8 mouse cellular contexts compared by ENCODE assay signal in the genomic region with DNA sequence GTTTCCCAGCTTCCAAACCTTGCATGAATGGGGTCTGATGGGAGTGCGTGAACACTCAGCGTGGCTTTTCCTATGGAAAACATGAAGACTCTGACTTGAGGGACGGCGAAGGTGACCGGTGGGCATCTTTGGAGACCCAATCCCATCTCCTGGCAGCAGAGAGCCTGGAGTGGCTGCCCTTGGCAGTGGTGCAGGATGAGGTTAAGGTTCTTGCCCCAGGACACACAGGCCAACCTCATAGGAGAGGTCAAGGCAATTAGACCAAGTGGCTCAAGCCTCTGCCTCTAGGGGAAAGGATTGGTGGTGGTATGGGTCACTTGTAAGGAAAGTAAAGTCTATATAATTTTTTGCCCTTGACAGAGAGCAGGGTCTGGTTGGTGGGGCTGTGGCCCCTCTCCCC. TPM values are rescaled to one million over a fixed set of nuclear protein-coding genes. Genes with fewer than 3 reads are reported as not detected.
DNase-seq lines count a peak whose midpoint lies in the region; ATAC-seq and TF ChIP-seq lines count a peak whose summit lies in the region.
"Had no signal": no experiment of that assay in that cellular context is flagged by ENCODE, and none has a peak within 500 bp of the region (broad histone marks: within the 10 kb centered on the region; RNA-seq: fewer than 3 reads in every experiment).

No protein-coding gene starts in this region.

- H3K4me2 ChIP-seq in lung, embryonic 14.5 days, result peak overlapping the region; percentile 82
- H3K4me2 ChIP-seq in forebrain, embryonic 11.5 days (ENCODE audit: low read depth, low read length, severe bottlenecking), result peak overlapping the region; percentile 89
- H3K4me2 ChIP-seq in kidney, embryonic 15.5 days, result peak overlapping the region; percentile 69
- peak overlapping the region; percentile 92 for H3K4me2 ChIP-seq in neural tube, embryonic 13.5 days

- H3K9me3 ChIP-seq in lung, embryonic 14.5 days (ENCODE audit: low read depth, low read length), result no peaks in the 10 kb centered on the region
- H3K9me3 ChIP-seq in forebrain, embryonic 11.5 days (ENCODE audit: control insufficient read depth, low read length), result no peaks in the 10 kb centered on the region
- no peaks in the 10 kb centered on the region for H3K9me3 ChIP-seq in kidney, embryonic 15.5 days (replicated peaks)
- H3K9me3 ChIP-seq in neural tube, embryonic 13.5 days, result no peaks in the 10 kb centered on the region

- no peak for DNase-seq in lung, embryonic 14.5 days
- DNase-seq in lung, postnatal 36 days, result no peak
- no peak for DNase-seq in forebrain, embryonic 11.5 days (ENCODE audit: low spot score)
- DNase-seq in c-Kit-positive CD71-positive TER-119-positive erythroid progenitor cells, embryonic 14.5 days (ENCODE audit: low spot score), result no peak
- no peak for DNase-seq in right cerebral cortex, adult 2 months (ENCODE audit: low spot score in 2 of 2)

- peaks cover 51% of the 10 kb centered on the region for H3K36me3 ChIP-seq in lung, embryonic 14.5 days (ENCODE audit: insufficient read depth)
- peaks cover 2% of the 10 kb centered on the region; the same call in 1 of the 2 replicates for H3K36me3 ChIP-seq in forebrain, embryonic 11.5 days (ENCODE audit: control insufficient read depth, insufficient read depth, low read length)
- H3K36me3 ChIP-seq in kidney, embryonic 15.5 days, result peaks cover 39% of the 10 kb centered on the region
- H3K36me3 ChIP-seq in neural tube, embryonic 13.5 days, result peaks cover 8% of the 10 kb centered on the region

- ATAC-seq in lung, embryonic 14.5 days (ENCODE audit: insufficient read depth), result no peak
- no peak for ATAC-seq in forebrain, embryonic 11.5 days (replicated peaks; ENCODE audit: low FRiP score)
- ATAC-seq in kidney, embryonic 15.5 days (replicated peaks; ENCODE audit: low FRiP score), result no peak
- ATAC-seq in neural tube, embryonic 13.5 days (ENCODE audit: low read depth), result no peak

- WGBS in lung, embryonic 14.5 days, result 36% methylated on average over 5 of the region's 5 CpGs
- WGBS in forebrain, embryonic 11.5 days, result 49% methylated on average over 5 of the region's 5 CpGs
- 45% methylated on average over 5 of the region's 5 CpGs for WGBS in kidney, embryonic 15.5 days
- 48% methylated on average over 5 of the region's 5 CpGs for WGBS in neural tube, embryonic 13.5 days

- TF ChIP-seq CTCF in lung, embryonic 14.5 days (IDR thresholded peaks at IDR 0.05; ENCODE audit: low read depth), result no peak

- peak overlapping the region; percentile 51 for H3K9ac ChIP-seq in lung, embryonic 14.5 days
- H3K9ac ChIP-seq in forebrain, embryonic 11.5 days (ENCODE audit: low read length), result peak overlapping the region; percentile 65
- peak overlapping the region; percentile 54 for H3K9ac ChIP-seq in kidney, embryonic 15.5 days
- H3K9ac ChIP-seq in neural tube, embryonic 13.5 days, result peak overlapping the region; percentile 81

- H3K4me1 ChIP-seq in lung, embryonic 14.5 days (ENCODE audit: insufficient read depth), result peaks cover 24% of the 10 kb centered on the region
- peaks cover 16% of the 10 kb centered on the region for H3K4me1 ChIP-seq in forebrain, embryonic 11.5 days (replicated peaks; ENCODE audit: control insufficient read depth, insufficient read depth, low read length)
- peaks cover 44% of the 10 kb centered on the region for H3K4me1 ChIP-seq in kidney, embryonic 15.5 days
- H3K4me1 ChIP-seq in neural tube, embryonic 13.5 days (replicated peaks), result peaks cover 35% of the 10 kb centered on the region

- H3K27ac ChIP-seq in lung, embryonic 14.5 days (ENCODE audit: low read depth), result peak overlapping the region; percentile 97
- H3K27ac ChIP-seq in forebrain, embryonic 11.5 days (ENCODE audit: low read depth, low read length), result peak overlapping the region; percentile 57
- peak overlapping the region; percentile 94 for H3K27ac ChIP-seq in kidney, embryonic 15.5 days
- peak overlapping the region; percentile 82 for H3K27ac ChIP-seq in neural tube, embryonic 13.5 days (replicated peaks)
- H3K27ac ChIP-seq: macrophage had no signal

- peak overlapping the region; percentile 64 for H3K4me3 ChIP-seq in lung, embryonic 14.5 days (ENCODE audit: low read depth, low read length)
- H3K4me3 ChIP-seq in forebrain, embryonic 11.5 days (ENCODE audit: low read depth, low read length), result peak overlapping the region; percentile 54
- peak overlapping the region; percentile 70 for H3K4me3 ChIP-seq in kidney, embryonic 15.5 days (replicated peaks)
- H3K4me3 ChIP-seq in neural tube, embryonic 13.5 days, result peak overlapping the region; percentile 56

- H3K27me3 ChIP-seq in lung, embryonic 14.5 days (ENCODE audit: insufficient read depth, low read length), result no peaks in the 10 kb centered on the region
- H3K27me3 ChIP-seq in forebrain, embryonic 11.5 days (ENCODE audit: control insufficient read depth, insufficient read depth, low read length), result no peaks in the 10 kb centered on the region
- no peaks in the 10 kb centered on the region for H3K27me3 ChIP-seq in kidney, embryonic 15.5 days
- no peaks in the 10 kb centered on the region for H3K27me3 ChIP-seq in neural tube, embryonic 13.5 days

RNA-seq across cellular contexts. Expression of a gene that starts 4.3 kb away (rescaled TPM):
- 103 and 108 TPM in 2 replicates for polyA plus RNA-seq in lung, embryonic 14.5 days (2014; fragmentation: Nextera tagmentation; extraction: Ambion mirVana)
- 43.8 and 44.3 TPM in 2 replicates for polyA plus RNA-seq in forebrain, embryonic 11.5 days (2014; fragmentation: Nextera tagmentation; extraction: Ambion mirVana)
- 89.1 and 110 TPM in 2 replicates for polyA plus RNA-seq in kidney, embryonic 15.5 days (2015; fragmentation: Nextera tagmentation; extraction: Ambion mirVana)
- 20.9 and 23.0 TPM in 2 replicates for polyA plus RNA-seq in neural tube, embryonic 13.5 days (2015; fragmentation: Nextera tagmentation; extraction: Ambion mirVana)

RNA-seq across cellular contexts. Expression of a gene that starts 21.6 kb away (rescaled TPM):
- 100 and 110 TPM in 2 replicates for polyA plus RNA-seq in lung, embryonic 14.5 days (2014; fragmentation: Nextera tagmentation; extraction: Ambion mirVana)
- polyA plus RNA-seq in forebrain, embryonic 11.5 days (2014; fragmentation: Nextera tagmentation; extraction: Ambion mirVana), result 47.3 and 54.1 TPM in 2 replicates
- polyA plus RNA-seq in kidney, embryonic 15.5 days (2015; fragmentation: Nextera tagmentation; extraction: Ambion mirVana), result 105 and 112 TPM in 2 replicates
- 75.0 and 83.6 TPM in 2 replicates for polyA plus RNA-seq in neural tube, embryonic 13.5 days (2015; fragmentation: Nextera tagmentation; extraction: Ambion mirVana)

RNA-seq across cellular contexts. Expression of a gene that starts 31.5 kb away (rescaled TPM):
- polyA plus RNA-seq in lung, embryonic 14.5 days (2014; fragmentation: Nextera tagmentation; extraction: Ambion mirVana), result 1.2 and 1.5 TPM in 2 replicates
- polyA plus RNA-seq in forebrain, embryonic 11.5 days (2014; fragmentation: Nextera tagmentation; extraction: Ambion mirVana), result 0.31 and 0.47 TPM in 2 replicates
- 1.4 and 2.0 TPM in 2 replicates for polyA plus RNA-seq in kidney, embryonic 15.5 days (2015; fragmentation: Nextera tagmentation; extraction: Ambion mirVana)
- polyA plus RNA-seq in neural tube, embryonic 13.5 days (2015; fragmentation: Nextera tagmentation; extraction: Ambion mirVana), result 3.9 and 4.3 TPM in 2 replicates

RNA-seq across cellular contexts. Expression of a gene that starts 48.0 kb away (rescaled TPM):
- 0.46 and 0.47 TPM in 2 replicates for polyA plus RNA-seq in lung, embryonic 14.5 days (2014; fragmentation: Nextera tagmentation; extraction: Ambion mirVana)
- polyA plus RNA-seq in forebrain, embryonic 11.5 days (2014; fragmentation: Nextera tagmentation; extraction: Ambion mirVana), result 0.45 and 0.92 TPM in 2 replicates
- 0.44 and 0.60 TPM in 2 replicates for polyA plus RNA-seq in kidney, embryonic 15.5 days (2015; fragmentation: Nextera tagmentation; extraction: Ambion mirVana)
- polyA plus RNA-seq in neural tube, embryonic 13.5 days (2015; fragmentation: Nextera tagmentation; extraction: Ambion mirVana), result 0.58 and 0.61 TPM in 2 replicates
- polyA plus RNA-seq: macrophage had no signal
